In the genomic region with DNA sequence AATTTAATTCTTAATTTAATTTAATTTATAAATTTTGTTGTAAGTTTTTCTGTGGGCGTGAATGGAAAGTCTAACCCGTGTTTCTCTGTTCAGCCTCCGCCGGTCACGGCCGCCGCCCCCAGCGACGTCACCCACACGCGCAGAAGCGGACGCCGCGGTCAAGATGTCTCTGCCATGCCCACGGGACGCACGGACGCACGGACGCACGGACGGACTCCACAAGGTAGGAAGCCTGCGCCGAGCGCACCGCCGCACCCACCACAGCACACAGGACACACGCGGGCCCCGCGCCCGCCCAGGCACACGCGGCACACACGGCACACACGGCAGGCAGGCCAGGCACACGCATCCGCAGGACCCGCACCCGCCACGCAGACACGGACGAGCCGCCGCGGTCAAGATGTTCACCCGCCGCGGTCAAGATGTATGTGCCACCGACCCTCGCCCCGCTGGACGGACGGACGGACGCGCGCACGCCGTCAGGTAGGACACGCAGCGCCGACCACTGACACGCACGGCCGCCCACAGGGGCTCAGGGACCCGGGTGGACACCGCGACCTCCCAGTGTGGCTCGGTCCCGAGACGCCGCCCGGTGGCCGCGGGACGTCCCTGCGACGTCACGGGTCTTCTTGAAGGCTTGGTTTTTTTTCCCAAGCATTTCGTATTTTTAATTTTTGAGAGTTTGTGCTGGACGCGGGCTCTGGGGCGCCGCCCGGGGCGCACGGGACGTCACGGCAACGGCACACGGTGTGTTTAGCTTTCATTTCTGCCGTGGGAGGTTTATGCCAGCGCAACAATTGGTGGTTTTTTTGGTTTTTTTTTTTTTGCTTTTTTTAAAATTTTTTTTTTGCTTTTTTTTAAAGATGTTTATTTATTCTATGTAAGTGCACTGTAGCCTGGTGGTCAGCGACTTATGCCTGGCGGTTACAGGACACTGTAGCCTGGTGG, we compare ENCODE assay signal across 7 mouse cellular contexts. TPM values are rescaled to one million over a fixed set of nuclear protein-coding genes. Genes with fewer than 3 reads are reported as not detected.
DNase-seq lines count a peak whose midpoint lies in the region; ATAC-seq lines count a peak whose summit lies in the region.
"Not testable (repeated sequence)": the region's sequence is repeated elsewhere in the genome, so short reads cannot be mapped to it uniquely, and the experiment has no call there.

No protein-coding gene starts in this region.

- H3K36me3 ChIP-seq in intestine, embryonic 15.5 days: peaks cover 11% of the 10 kb centered on the region
- H3K36me3 ChIP-seq in limb, embryonic 15.5 days: peaks cover 19% of the 10 kb centered on the region
- H3K36me3 ChIP-seq in midbrain, embryonic 15.5 days (replicated peaks): not testable (repeated sequence)

- not testable (repeated sequence) for H3K9ac ChIP-seq in intestine, embryonic 15.5 days; limb, embryonic 15.5 days; midbrain, embryonic 15.5 days

- peak overlapping the region; percentile 20 for H3K4me2 ChIP-seq in intestine, embryonic 15.5 days (replicated peaks)
- 0 out of 2 replicates have a peak overlapping the region, but pooled peaks have one; percentile 0 for H3K4me2 ChIP-seq in limb, embryonic 15.5 days
- peak overlapping the region; percentile 4; the same call in 1 of the 2 replicates for H3K4me2 ChIP-seq in midbrain, embryonic 15.5 days

- peak overlapping the region; percentile 15 for H3K4me3 ChIP-seq in intestine, embryonic 15.5 days (replicated peaks)
- H3K4me3 ChIP-seq in limb, embryonic 15.5 days: peak overlapping the region; percentile 8
- H3K4me3 ChIP-seq in midbrain, embryonic 15.5 days: not testable (repeated sequence)

- peak; percentile 23 for ATAC-seq in intestine, embryonic 15.5 days
- peak; percentile 47 for ATAC-seq in limb, embryonic 15.5 days (ENCODE audit: insufficient number of reproducible peaks, low FRiP score, low TSS enrichment, low read depth)
- peak; percentile 31 for ATAC-seq in midbrain, embryonic 15.5 days (replicated peaks)

- not testable (repeated sequence) for H3K27me3 ChIP-seq in intestine, embryonic 15.5 days (replicated peaks); limb, embryonic 15.5 days; midbrain, embryonic 15.5 days (replicated peaks)

- DNase-seq in adipocyte (ENCODE audit: low spot score): peak; percentile 86
- DNase-seq in embryo, embryonic 11 days: peak; percentile 70
- DNase-seq in gastrocnemius, postnatal 14 days: peak; percentile 67
- DNase-seq in spleen, postnatal 36 days (ENCODE audit: low spot score in 2 of 2): peak; percentile 63 to 71

- H3K4me1 ChIP-seq in intestine, embryonic 15.5 days (replicated peaks); limb, embryonic 15.5 days; midbrain, embryonic 15.5 days: not testable (repeated sequence)

- intact Hi-C loops in gastrocnemius, postnatal 14 days (cut with DNase I; ENCODE audit: low total_unique reads): not testable (repeated sequence)

- 0 out of 2 replicates have a peak overlapping the region, but pooled peaks have one; percentile 32 for H3K27ac ChIP-seq in intestine, embryonic 15.5 days
- H3K27ac ChIP-seq in limb, embryonic 15.5 days; midbrain, embryonic 15.5 days: not testable (repeated sequence)

- H3K9me3 ChIP-seq in intestine, embryonic 15.5 days: peaks cover 20% of the 10 kb centered on the region
- peaks cover 18% of the 10 kb centered on the region for H3K9me3 ChIP-seq in limb, embryonic 15.5 days
- peaks cover 14% of the 10 kb centered on the region for H3K9me3 ChIP-seq in midbrain, embryonic 15.5 days

- WGBS in intestine, embryonic 15.5 days: 78% methylated on average over 97 of the region's 97 CpGs
- WGBS in limb, embryonic 15.5 days: 83% methylated on average over 97 of the region's 97 CpGs
- 81% methylated on average over 97 of the region's 97 CpGs for WGBS in midbrain, embryonic 15.5 days

RNA-seq across cellular contexts. Expression of gene Gm21887, which starts 1.4 kb away (rescaled TPM):
- total RNA-seq in gastrocnemius, postnatal 14 days (2021): 10 to 100 TPM; 32.5 to 36.1 TPM
- polyA plus RNA-seq in intestine, embryonic 15.5 days (2015; fragmentation: Nextera tagmentation; extraction: Ambion mirVana): 123 and 168 TPM in 2 replicates
- polyA plus RNA-seq in limb, embryonic 15.5 days (2015; fragmentation: Nextera tagmentation; extraction: Ambion mirVana): 133 and 163 TPM in 2 replicates
- 187 and 227 TPM in 2 replicates for polyA plus RNA-seq in midbrain, embryonic 15.5 days (2015; fragmentation: Nextera tagmentation; extraction: Ambion mirVana)
